Mouse (Mus musculus) G1E (cell line): ENCODE measurements at regions not wholly inside any gene's neighbourhood (a gene's known extent, or its start where the extent isn't known, plus 50 kb on each side); places are given as distances from the start of the nearest gene placed in this dataset.

Experiments used
- ATAC-seq: 2 replicates; pipeline ENCODE4 v1.8.0; 2016; ENCODE audit warnings: mild to moderate bottlenecking; ENCODE audit not compliant: insufficient number of reproducible peaks, poor library complexity, low FRiP score, severe bottlenecking; ENCODE audit errors: extremely low read depth
- DNase-seq: peaks from one replicate; pipeline ENCODE4 v3.0.0; 2012; ENCODE audit warnings: low spot score
- H3K27me3 ChIP-seq: 2 replicates; pipeline ENCODE4 v1.6.1; 2012; ENCODE audit warnings: mild to moderate bottlenecking, low read length, inconsistent platforms; ENCODE audit not compliant: insufficient read depth
- H3K36me3 ChIP-seq: replicated peaks from 2 replicates; pipeline ENCODE3; 2012; ENCODE audit warnings: mild to moderate bottlenecking, inconsistent platforms
- H3K4me1 ChIP-seq: 2 replicates; pipeline ENCODE4 v1.6.1; 2012; ENCODE audit warnings: low read depth, low read length, inconsistent platforms, mixed read lengths; ENCODE audit not compliant: insufficient read depth
- H3K4me3 ChIP-seq: 2 replicates; pipeline ENCODE4 v1.5.1; 2012; ENCODE audit warnings: low read depth, mild to moderate bottlenecking, inconsistent platforms, low read length, moderate library complexity, mixed read lengths
- H3K9me3 ChIP-seq: replicated peaks from 2 replicates; pipeline ENCODE4 v1.6.1; 2012; ENCODE audit warnings: inconsistent platforms
- CTCF ChIP-seq: IDR thresholded peaks from 2 replicates; pipeline ENCODE4 v1.5.1; 2012; ENCODE audit warnings: low read depth, low read length, inconsistent platforms, mixed read lengths
- GATA1 ChIP-seq: IDR thresholded peaks from 2 replicates; pipeline ENCODE4 v1.6.1; 2012; ENCODE audit warnings: borderline replicate concordance, low read length, inconsistent platforms, mixed read lengths
- GATA2 ChIP-seq: IDR thresholded peaks from 2 replicates; pipeline ENCODE4 v1.6.1; 2012; ENCODE audit warnings: low read depth, low read length, inconsistent platforms, borderline replicate concordance
- POLR2AphosphoS5 ChIP-seq: IDR thresholded peaks from 2 replicates; pipeline ENCODE4 v1.6.1; 2012; ENCODE audit warnings: low read depth, low read length, inconsistent platforms; ENCODE audit not compliant: insufficient replicate concordance
- TAL1 ChIP-seq: conservative IDR thresholded peaks from 2 replicates; pipeline ENCODE4 v1.6.1; 2012; ENCODE audit warnings: low read depth, low read length, inconsistent platforms, mixed read lengths

DNA sequence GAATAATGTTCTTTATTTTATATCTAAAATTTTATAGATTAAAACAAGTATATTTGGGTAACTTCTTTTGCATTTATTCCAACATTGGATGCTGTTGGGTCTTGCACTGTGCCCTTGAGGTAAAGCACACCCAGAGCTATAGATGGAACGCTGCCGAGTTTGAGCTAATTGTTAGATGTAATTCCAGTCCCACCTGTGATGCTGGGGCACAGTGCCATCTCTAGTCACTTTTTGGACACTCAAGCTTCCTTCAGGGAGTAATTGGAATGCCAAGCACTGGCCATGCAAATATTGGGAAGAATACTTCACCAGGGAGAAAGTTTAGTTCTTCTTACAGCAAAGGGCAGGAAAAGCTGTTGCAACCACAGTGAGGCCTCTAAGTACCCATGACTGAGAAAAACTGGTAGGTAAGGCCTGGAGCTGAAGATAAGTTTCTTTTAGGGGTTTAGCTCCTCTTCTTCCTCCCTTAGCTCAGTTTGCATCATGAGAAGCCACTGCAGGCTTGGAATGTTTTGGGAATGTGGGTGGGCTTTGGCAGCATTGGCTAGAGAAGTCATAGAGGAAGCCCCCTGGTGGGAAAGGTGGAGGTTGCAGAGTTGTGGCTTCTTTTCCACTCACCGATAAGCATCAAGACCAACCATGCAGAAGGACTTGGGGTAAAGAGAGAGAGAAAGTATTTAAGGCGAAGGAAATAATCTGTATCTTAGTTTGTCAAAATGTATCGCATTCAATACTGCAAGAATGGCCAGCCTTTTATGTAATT, 189.1 kb downstream of the Rsl24d1 start:
- Histone ChIP-seq H3K27me3 (no peaks in the 10 kb centered on the region), H3K4me3 (no peak overlapping the region), H3K4me1 (peaks cover 3% of the 10 kb centered on the region; the same call in 1 of the 2 replicates), H3K9me3 (peaks cover 16% of the 10 kb centered on the region), H3K36me3 (no peaks in the 10 kb centered on the region)
- no peak for DNase-seq
- TF ChIP-seq POLR2AphosphoS5 (no peak), GATA1 (no peak)
- ATAC-seq: no peak

DNA sequence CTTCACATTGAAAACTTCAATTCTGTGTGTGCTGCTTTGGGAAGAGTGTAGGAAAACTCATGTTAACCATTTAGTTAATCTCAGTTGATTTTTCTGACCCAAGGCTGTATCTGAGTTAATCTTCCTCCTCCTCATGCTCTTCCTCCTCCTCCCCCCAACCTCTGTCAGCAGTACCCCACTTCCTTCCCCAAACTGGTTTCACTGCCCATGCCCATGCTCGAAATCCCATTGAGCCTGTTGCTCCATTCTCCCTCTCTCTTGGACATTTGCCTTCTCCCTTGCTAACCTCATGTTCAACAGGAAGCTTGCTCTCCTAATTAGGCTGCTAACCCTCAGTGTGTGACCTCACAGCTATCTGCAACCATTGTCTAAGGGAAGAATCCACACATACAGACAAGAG, 203.8 kb downstream of the Rsl24d1 start:
- DNase-seq (no peak), ATAC-seq (no peak)
- Histone ChIP-seq H3K4me3 (no peak overlapping the region), H3K36me3 (no peaks in the 10 kb centered on the region), H3K27me3 (no peaks in the 10 kb centered on the region), H3K9me3 (0 out of 2 replicates have a peak, but pooled peaks cover 5% of the 10 kb centered on the region), H3K4me1 (no peaks in the 10 kb centered on the region)
- TF ChIP-seq CTCF (no peak), TAL1 (no peak), GATA1 (no peak), GATA2 (no peak), POLR2AphosphoS5 (no peak)

DNA sequence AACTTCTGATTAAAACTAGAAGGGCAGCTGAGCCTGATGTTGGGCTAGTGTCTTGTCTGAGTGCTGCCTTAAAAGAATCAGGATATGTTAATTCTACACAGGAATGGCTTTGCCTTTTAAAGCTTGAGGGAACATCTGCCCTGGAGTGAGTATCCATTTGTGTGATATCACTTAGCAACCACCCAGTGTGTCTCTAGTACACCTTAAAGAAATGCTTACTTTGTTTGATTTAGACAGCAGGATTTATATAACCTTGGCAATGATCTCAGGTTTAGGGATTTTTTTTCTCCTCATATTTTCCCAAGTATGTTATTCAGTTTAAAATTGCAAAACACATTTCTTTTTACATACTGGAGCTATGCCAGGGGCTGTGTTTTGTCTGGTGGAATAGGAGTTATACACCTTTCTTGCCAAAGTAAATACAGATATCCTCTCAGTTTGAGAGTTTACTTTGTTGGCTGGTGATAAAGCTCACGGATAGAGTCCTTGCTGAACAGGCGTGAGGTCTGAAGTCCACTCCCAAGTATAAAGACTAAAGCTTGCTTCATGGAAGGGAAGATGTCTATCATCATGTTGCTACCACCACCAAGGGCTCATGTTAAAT, 206.6 kb downstream of the Rsl24d1 start:
- TF ChIP-seq GATA1 (no peak), POLR2AphosphoS5 (no peak), CTCF (no peak), GATA2 (no peak), TAL1 (no peak)
- no peak overlapping the region for H3K4me3 ChIP-seq
- no peaks in the 10 kb centered on the region for H3K36me3 ChIP-seq
- H3K27me3 ChIP-seq: no peaks in the 10 kb centered on the region
- DNase-seq: no peak
- H3K4me1 ChIP-seq: no peaks in the 10 kb centered on the region
- 0 out of 2 replicates have a peak, but pooled peaks cover 4% of the 10 kb centered on the region for H3K9me3 ChIP-seq
- ATAC-seq: no peak

DNA sequence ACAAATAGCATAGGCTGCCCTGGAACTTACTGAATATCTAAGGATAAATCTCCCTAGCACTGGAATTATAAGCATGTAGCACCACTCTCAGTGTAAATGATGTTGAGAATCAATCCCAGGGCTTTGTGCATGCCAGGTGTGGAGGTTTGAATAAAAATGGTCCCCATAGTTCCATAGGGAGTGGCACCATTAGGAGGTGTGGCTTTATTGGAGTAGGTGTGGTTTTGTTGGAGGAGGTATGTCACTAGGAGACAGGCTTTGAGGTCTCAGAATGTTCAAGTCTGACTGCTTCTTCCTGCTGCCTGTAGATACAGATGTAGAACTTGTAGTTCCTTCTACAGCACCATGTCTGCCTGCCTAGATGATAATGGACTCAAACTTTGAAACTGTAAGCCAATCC, 217.8 kb downstream of the Rsl24d1 start:
- no peak for TF ChIP-seq GATA2
- TF ChIP-seq CTCF: no peak
- TF ChIP-seq POLR2AphosphoS5: no peak
- TF ChIP-seq GATA1: no peak
- no peak for TF ChIP-seq TAL1
- Histone ChIP-seq H3K9me3 (no peaks in the 10 kb centered on the region), H3K36me3 (no peaks in the 10 kb centered on the region), H3K4me3 (no peak overlapping the region), H3K4me1 (no peaks in the 10 kb centered on the region), H3K27me3 (no peaks in the 10 kb centered on the region)
- no peak for ATAC-seq
- DNase-seq: no peak

DNA sequence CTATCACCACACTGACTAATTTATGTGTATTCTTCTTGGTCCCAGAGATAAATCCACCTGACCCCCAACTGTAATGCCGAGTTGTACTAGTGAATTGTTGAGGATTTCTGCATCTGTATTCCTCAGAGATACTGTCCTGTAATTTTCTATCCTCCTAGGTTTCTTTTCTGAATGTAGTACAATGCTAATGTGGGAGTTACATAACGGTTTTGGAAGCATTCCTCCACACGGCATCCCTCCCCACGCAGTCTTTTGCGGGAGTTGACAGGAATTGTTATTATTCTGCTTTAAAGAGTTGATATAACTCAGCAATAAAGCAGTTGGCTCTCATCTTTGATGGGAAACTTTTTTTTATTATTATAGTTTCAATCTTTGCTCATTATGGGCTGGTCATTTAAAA, 222.8 kb downstream of the Rsl24d1 start:
- no peaks in the 10 kb centered on the region for H3K27me3 ChIP-seq
- peaks cover 4% of the 10 kb centered on the region; the same call in 1 of the 2 replicates for H3K9me3 ChIP-seq
- ATAC-seq: no peak
- no peak for DNase-seq
- no peak for TF ChIP-seq GATA2
- no peak for TF ChIP-seq GATA1
- no peak for TF ChIP-seq POLR2AphosphoS5
- TF ChIP-seq CTCF: no peak
- H3K4me3 ChIP-seq: no peak overlapping the region
- no peaks in the 10 kb centered on the region for H3K4me1 ChIP-seq
- no peaks in the 10 kb centered on the region for H3K36me3 ChIP-seq

DNA sequence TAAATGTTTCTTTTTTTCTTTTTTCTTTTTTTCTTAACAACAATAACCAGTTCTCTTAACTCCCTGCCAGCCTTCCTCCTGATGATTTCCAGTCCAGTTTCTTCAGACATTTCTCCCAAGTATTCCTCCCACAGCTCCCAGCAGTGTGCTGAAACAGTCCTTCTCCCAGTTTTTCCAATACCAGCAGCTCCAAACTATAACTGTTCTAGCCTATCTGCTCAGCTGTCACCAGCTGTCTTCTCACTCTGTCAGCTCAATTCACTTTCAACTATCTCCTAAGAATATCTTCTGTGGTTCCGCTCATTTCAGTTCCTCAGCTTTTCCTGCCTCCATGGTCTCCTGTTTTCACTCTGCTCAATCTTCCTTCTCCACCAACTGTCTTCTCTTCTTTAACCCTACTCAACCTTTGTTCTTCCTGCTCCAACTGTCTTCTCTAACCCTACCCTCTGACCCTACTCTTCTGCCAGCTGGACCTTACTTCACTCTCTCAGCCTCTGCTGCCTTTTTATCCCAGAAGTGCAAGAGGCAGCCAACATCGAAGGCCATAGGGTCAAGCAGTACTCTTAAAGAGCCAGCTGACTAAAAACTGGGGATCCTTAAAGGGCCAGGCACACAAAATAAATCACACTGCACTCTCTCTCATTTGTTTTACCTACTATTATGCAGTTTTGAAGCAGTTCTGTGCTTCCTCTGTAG, 224.0 kb downstream of the Rsl24d1 start:
- TF ChIP-seq POLR2AphosphoS5 (no peak), GATA1 (no peak), TAL1 (no peak), CTCF (no peak), GATA2 (no peak)
- Histone ChIP-seq H3K36me3 (no peaks in the 10 kb centered on the region), H3K27me3 (no peaks in the 10 kb centered on the region), H3K9me3 (peaks cover 12% of the 10 kb centered on the region), H3K4me1 (no peaks in the 10 kb centered on the region), H3K4me3 (no peak overlapping the region)
- ATAC-seq: no peak
- no peak for DNase-seq
